Mouse (Mus musculus): Measurements from ENCODE around the gene Idua.

The Idua gene

GRCm38 (mm10) chr5:108719761-108720160 is 59.6 kb downstream of the Idua start:
- DNase-seq (ENCODE audit: low spot score in 2 of 2), result no peak

- peak in 1 of 2 experiments; percentile 29 for DNase-seq (ENCODE audit: low spot score in 2 of 2)
Measured at GRCm38 (mm10) chr5:108724006-108724405, 63.9 kb downstream of the Idua start.

GRCm38 (mm10) chr5:108726557-108727248 is 66.6 kb downstream of the Idua start:
- peak; percentile 38 to 47 for DNase-seq (ENCODE audit: low spot score in 2 of 2)

GRCm38 (mm10) chr5:108727425-108727824 is 67.3 kb downstream of the Idua start:
- no peak for DNase-seq (ENCODE audit: low spot score in 2 of 2)

Data from urinary bladder, adult 18-20 months (tissue).